Mouse (Mus musculus) adrenal gland, postnatal 10 days (tissue): ENCODE data around the gene Pla2g15. TPM values are rescaled to one million over a fixed set of nuclear protein-coding genes. Genes with fewer than 3 reads are reported as not detected.
A peak's percentile ranks its signal among the peaks of the same experiment; 100 is the strongest.

Experiments used
- DNase-seq: peaks from one replicate; pipeline ENCODE4 v3.0.0; 2021; ENCODE audit warnings: mixed read lengths
- long read RNA-seq, 2 experiments: library from polyadenylated mRNA; stranded (forward); transcript quantifications; one replicate each; pipeline ENCODE4 v2.0.0; 2021
- total RNA-seq, 2 experiments: library from RNA; stranded (reverse); gene quantifications; 2 replicates each; pipeline ENCODE4 v1.2.3; 2021

Pla2g15 gene
- 10 to 100 TPM; 17.6 to 21.4 TPM for total RNA-seq
- long read RNA-seq, experiment 1, transcript Pla2g15-201 (6 exons, 2,706 nt): major isoform, 18 of 22 reads
- long read RNA-seq, experiment 1, partial matches to known transcripts: 0 of 22 reads
- long read RNA-seq, experiment 1, other reads (novel, unspliced or antisense): 0 of 22 reads
- long read RNA-seq, experiment 2, transcript Pla2g15-201 (6 exons, 2,706 nt): major isoform, 11 of 15 reads
- long read RNA-seq, experiment 2, partial matches to known transcripts: 3 of 15 reads
- long read RNA-seq, experiment 2, other reads (novel, unspliced or antisense): 1 of 15 reads

- DNase-seq: peak; percentile 95
These were observed at the start of gene Pla2g15 for GRCm38 (mm10) chr8:106149801-106150652. Pla2g15 (plus strand) TSS chr8:106150399.

- DNase-seq: no peak
These were observed 47.9 kb upstream of the Pla2g15 start for GRCm38 (mm10) chr8:106102321-106102720.

GRCm38 (mm10) chr8:106103888-106104287 is 46.3 kb upstream of the Pla2g15 start:
- DNase-seq: no peak

- DNase-seq: no peak
These were observed 44.0 kb upstream of the Pla2g15 start for GRCm38 (mm10) chr8:106106193-106106592.

GRCm38 (mm10) chr8:106108080-106108479 is 42.1 kb upstream of the Pla2g15 start:
- DNase-seq: no peak

- no peak for DNase-seq
These were observed 41.5 kb upstream of the Pla2g15 start for GRCm38 (mm10) chr8:106108729-106109128.

- DNase-seq: no peak
These were observed 38.2 kb upstream of the Pla2g15 start for GRCm38 (mm10) chr8:106112041-106112440.

GRCm38 (mm10) chr8:106112514-106112913 is 37.7 kb upstream of the Pla2g15 start:
- DNase-seq: no peak

- no peak for DNase-seq
These were observed 34.3 kb upstream of the Pla2g15 start for GRCm38 (mm10) chr8:106115897-106116296.

GRCm38 (mm10) chr8:106123443-106123842 is 26.8 kb upstream of the Pla2g15 start:
- no peak for DNase-seq

- DNase-seq: no peak
These were observed 24.1 kb upstream of the Pla2g15 start for GRCm38 (mm10) chr8:106126055-106126454.

- no peak for DNase-seq
These were observed 23.1 kb upstream of the Pla2g15 start for GRCm38 (mm10) chr8:106127054-106127453.

GRCm38 (mm10) chr8:106127882-106128410 is 22.3 kb upstream of the Pla2g15 start:
- DNase-seq: no peak

GRCm38 (mm10) chr8:106129232-106129930 is 20.8 kb upstream of the Pla2g15 start:
- no peak for DNase-seq

GRCm38 (mm10) chr8:106129997-106130396 is 20.2 kb upstream of the Pla2g15 start:
- DNase-seq: no peak

- DNase-seq: no peak
These were observed 19.7 kb upstream of the Pla2g15 start for GRCm38 (mm10) chr8:106130505-106130904.

- DNase-seq: no peak
These were observed 19.2 kb upstream of the Pla2g15 start for GRCm38 (mm10) chr8:106131021-106131420.

- no peak for DNase-seq
These were observed 18.5 kb upstream of the Pla2g15 start for GRCm38 (mm10) chr8:106131488-106132222.

- no peak for DNase-seq
These were observed 17.8 kb upstream of the Pla2g15 start for GRCm38 (mm10) chr8:106132356-106132755.

- DNase-seq: no peak
These were observed 16.7 kb upstream of the Pla2g15 start for GRCm38 (mm10) chr8:106133526-106133925.

- no peak for DNase-seq
These were observed 16.3 kb upstream of the Pla2g15 start for GRCm38 (mm10) chr8:106133946-106134345.
